Mouse (Mus musculus): ENCODE results near the gene Kif12. TPM values are rescaled to one million over a fixed set of nuclear protein-coding genes. Genes with fewer than 3 reads are reported as not detected.

Kif12 gene
- total RNA-seq, 2 experiments from 2014 or later, result not detected

DNA sequence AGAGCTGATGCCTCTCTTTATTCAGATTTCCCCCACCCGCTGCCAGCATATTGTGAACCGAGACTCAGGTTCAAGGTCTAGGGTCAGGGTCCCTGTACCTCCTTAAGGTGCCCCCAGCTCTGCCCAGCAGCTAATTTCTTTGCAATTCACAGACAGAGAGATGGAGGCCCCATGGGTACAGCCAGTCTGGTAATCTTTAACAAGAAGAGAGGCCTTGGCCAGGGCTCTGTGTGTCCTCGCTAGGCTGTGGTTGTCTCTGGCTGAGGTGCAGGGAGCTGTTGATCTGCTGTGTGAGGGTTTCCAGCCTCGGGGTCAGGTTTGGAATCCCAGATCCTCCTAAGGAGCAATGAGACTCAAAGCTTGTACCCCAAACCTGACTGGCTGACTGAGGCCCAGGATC, 6.3 kb downstream of the Kif12 start:
- DNase-seq, result no peak
- intact Hi-C loops (cut with DNase I), result no loop called here

DNA sequence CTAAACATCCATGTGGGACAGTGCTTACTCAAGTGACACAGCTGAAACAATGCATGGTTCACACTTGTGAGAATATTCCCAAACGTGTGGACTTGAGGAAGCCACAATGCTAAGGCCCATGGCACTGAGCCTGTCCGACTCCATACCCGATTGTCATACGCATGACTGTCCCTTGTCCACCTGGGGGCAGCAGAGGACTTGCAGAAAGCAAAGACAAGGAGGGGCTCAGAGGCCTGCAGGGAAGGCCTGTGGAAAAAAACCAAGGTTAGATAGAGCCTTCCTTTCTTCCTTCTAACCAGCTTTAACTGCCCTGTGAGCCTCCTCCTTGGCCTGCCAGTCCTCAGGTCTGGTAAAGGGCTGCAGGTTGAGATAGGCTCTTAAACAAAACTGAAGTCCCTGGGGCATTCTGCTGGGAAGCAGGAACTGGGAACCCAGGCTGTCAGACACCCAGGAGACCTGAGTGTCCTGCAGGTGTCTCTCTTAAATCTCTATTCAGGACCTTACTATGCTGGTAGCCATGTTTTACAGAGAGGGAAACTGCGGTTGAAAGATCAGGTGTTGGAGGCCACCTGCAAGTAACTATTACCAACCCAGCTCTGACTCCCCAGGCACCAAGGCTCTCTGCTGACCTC, 12.9 kb downstream of the Kif12 start:
- intact Hi-C loops (cut with DNase I), result loop anchor here (1.0 to 2.0 kb wide), 2 partner anchors 148 to 160 kb away; no protein-coding TSS in a partner anchor

DNA sequence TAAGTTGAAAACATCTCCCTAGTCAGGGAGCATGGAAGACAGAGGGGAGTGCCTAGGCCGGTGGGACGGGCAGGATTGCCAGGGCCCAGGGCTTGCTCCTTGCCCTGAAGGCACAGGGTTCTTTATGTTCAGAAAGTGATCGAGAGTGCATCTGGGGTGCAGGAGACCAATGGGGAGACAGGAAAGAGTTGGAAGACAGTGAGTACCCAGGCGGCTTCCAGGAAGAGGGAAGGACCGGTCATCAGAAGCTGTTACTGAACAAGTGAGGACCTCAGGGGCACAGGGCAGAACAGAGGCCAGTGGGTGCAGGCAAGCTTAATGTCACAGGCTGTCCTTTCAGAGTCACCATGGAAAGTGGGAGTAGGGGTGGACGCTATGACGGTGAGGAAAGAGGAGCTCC, 13.7 kb downstream of the Kif12 start:
- DNase-seq, result no peak
- intact Hi-C loops (cut with DNase I), result loop anchor here (2.0 kb wide), 1 partner anchor 149 kb away; no protein-coding TSS in a partner anchor

More for the DNA sequence above, 12.9 kb downstream of the Kif12 start:
- peak; percentile 84 to 92 for DNase-seq

DNA sequence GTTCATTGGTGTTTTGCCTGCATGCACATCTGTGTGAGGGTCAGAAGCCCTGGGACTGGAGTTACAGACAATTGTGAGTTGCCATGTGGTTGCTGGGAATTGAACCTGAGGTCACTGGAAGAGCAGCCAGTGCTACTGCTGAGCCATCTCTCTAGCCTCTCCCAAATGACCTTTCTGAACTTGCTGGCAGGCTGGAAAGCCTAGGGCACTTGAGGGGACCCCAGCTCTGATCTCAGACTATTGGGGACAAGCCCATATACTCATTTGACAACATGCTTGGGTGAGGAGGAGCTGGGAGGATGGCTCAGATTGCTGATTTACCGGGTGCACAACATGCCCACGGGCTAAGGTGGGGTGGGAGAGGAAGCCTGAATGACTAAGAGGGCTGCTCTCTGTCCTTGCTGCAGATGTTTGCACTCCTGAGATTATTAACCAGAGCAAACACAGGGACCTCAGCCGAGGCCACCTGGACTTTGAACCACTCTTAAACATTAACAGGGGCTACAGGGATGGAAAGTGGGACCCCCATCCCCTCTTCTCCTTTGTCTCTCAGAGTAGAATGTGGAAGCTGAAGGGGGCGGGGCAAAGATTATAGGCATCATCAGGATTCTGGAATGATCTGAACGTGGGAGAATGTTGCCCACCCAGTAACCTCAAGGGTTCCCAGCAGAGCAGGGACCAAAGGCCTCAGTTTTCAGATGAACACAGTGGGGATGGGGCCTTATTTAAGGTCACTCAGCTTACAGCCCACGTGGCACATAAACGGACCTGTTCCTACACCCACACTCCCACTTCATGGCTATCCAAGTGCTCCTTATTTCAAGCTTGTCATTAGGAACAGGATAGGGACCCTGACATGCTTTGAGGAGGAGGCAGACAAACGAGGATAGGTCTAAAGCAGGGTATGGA, 15.0 kb downstream of the Kif12 start:
- DNase-seq, result no peak
- intact Hi-C loops (cut with DNase I), result no loop called here

DNA sequence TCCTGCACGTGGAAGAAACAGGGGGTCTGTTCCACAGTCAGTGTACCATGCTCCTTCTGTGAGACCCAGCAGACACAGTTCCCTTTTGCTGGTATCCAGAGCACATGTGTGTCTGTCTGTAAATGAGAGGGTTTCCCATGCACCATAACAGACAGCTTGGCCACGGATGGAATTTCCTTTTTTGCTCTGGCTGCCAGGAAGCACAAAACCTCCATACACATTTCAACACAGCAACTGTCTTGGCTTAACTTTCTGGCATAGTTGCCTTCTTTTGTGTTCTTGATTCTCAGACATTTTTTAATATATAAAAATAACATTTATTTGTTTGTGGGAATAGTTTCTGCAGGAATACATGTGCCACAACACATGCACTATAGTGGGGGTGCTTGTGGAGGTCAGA, 16.3 kb downstream of the Kif12 start:
- intact Hi-C loops (cut with DNase I), result no loop called here
- no peak for DNase-seq

DNA sequence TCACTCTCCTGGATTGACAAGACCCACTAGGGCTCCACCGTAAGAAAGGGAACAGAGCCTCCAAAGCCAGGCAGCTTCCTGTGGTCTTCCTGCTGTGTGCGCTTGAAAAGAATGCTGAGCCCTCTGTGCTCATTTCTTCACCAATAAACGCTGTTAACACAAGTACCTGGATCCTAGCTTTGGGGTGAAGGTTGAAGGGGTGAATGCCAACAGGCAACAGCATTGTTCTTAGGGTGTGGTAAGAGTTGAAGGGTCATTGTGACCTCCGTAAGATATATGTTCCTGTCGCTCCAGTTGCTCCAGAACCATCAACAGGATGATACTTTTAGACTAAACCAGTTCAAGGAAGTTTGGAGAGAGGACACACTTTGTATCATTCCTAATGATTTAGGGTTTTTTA, 17.2 kb downstream of the Kif12 start, which contains the start of gene Ambp:
Ambp (minus strand) TSS at position 101 of the 400 bp plus-strand sequence.
- DNase-seq, result no peak
- intact Hi-C loops (cut with DNase I), result no loop called here

DNA sequence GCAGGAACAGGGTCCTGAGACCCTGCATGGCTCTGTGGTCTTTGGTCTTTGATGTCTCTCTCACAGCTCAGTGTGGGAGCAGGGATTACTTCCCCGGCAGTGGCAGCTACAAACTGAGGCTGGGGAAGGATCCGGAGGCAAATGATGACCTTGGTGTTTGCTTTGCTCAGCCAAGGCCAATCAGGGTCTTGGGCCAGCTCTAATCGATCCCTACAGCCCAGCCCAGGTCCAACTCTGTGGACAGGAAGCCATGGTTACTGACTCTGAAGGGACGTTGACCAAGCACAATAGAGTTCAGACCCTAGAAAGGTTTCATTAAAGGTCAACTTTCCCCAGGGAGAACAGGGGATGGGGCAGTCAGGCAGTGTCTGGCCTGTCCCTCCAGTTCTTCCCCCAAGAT, 17.9 kb downstream of the Kif12 start:
- intact Hi-C loops (cut with DNase I), result no loop called here
- DNase-seq, result no peak

DNA sequence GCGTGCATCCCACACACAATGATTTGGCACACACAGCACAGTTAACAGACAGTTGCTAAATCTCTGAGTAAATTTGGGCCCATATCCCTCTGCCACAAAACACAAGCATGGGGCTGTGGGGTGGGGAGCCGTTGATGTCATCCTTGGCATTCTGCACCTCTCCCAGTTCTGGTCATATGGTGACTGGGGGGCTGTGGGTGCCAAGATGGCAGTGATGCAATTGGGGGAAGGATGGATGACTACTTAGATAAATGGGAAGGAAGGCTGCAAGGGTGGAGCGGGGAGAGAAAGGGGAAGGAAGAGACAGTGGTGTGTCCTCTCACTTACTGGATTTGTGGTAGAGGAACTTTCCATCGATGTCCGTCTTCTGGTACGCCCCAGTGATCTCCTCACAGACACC, 20.8 kb downstream of the Kif12 start:
- intact Hi-C loops (cut with DNase I), result no loop called here
- DNase-seq, result no peak

DNA sequence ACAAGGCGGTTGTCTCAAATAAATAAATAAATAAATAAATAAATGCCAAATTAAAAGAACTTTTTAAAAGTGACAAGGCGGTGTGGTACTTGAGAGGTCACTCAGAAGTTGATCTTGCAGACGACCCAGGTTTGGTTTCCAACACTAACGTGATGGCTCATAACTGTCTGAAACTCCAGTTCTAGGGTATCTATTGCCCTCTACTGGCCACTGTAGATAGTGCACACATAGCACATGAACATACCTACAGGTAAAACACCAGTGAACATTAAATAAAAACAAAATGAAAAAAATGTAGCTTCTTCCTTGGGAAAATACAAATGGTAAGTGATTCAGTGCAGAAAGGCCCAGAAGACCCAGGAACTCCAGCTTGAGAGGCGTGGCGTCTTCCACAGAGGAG, 24.7 kb downstream of the Kif12 start:
- intact Hi-C loops (cut with DNase I), result no loop called here
- no peak for DNase-seq

DNA sequence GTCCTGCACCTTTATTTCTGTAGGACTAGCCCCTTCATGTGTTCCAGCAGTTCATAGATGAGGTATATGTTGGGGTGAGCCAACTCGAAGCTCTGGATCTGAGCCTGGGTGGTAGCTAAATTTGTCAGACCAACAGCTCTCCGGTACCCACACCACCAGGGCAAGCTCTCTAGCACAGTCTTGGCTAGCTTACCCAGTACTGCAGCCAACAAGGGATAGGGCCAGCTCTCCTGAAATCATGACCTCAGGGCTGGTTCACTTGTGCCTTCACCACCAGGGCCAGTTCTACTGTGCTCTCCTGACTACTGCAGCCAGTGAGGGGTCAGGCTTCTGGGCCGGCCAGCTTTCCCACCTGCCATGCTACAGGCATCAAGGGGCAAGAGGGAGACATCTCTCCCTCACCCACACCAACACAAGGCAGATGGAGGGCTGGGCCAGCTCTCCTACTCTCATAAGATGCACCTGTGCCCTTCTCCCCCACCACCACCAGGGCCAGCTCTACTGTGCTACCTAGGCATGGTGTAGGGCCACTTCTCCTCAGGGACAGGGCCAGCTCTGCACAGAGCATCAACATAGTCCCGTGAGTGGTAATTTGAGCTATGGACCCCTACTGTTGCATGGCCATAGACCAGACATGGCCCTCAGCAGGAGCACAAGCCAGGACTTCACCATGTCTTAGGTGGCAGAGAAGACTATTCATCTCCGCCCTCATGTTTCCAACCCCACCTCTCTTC, 41.9 kb downstream of the Kif12 start:
- DNase-seq, result peak; percentile 38 to 71
- intact Hi-C loops (cut with DNase I), result no loop called here

DNA sequence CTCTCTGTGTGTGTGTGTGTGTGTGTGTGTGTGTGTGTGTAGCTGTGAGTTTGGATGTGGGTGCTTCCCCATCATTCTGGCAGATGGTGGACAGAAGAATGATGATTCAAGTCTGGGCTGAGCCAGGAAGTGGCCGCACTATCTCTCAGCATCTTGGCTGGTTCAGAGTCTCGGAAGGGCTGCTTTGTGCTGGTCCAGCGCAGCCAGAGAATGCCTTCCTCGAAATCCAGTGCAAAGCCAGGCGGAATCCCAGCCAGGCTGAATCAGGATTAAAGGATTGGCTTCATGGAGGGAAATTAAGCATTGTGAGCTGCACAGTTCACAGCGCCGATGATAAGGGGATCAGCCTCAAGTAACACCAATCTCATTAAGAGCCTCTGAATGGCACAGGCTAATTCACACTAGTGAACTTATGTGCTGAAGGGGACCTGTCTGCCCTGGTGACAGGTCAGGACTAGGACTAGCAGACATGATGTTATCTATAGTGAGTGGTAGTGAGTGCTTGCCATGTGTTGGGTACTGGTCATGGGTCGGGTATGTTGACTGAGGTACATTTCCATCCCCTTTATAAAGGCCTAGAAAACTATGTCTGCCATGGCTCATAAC, 47.0 kb downstream of the Kif12 start:
- intact Hi-C loops (cut with DNase I), result no loop called here
- no peak for DNase-seq

DNA sequence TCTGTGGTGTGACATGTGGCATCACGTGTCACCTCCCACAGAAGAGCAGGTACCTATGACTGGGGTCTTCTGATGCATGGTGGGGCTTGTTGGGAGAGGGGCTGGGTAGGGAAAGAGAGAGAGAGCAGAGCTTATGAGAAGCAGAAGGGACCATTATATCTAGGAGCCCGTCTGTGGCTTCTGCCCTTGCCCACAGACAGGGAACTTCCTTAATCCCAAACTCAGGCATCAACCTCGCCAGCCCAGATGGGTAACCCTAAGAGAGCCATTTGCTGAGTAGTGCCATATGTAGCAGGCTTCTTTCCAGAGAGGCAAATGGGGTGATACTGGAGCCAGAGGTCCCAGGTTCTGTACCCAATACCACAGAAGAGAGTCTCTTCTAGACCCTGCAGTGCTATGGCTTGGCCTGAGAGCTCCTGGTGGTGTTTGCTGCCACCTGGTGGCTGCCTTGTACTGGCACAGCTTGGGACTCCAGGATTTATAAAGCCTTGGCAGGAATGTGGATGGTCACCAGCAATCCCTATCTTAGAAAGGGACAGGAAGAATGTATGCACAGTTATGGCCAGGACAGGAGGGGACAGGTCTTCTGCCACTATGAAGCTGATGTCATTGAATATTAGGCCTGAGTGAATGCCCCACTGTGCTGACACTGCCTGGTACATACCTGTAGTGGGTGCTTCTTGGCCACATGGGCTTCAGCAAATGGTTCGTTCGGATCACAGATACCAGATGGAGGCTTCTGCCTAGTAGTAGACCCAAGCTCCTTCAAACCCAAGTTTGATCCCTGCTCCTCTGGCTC, 53.1 kb downstream of the Kif12 start:
- intact Hi-C loops (cut with DNase I), result loop anchor here (1.0 to 2.0 kb wide), 4 partner anchors 174 to 338 kb away; no protein-coding TSS in a partner anchor
- peak; percentile 87 to 91 for DNase-seq

Other genes starting within 250 kb of the Kif12 start
- gene Zfp618, start 206.6 kb downstream of the Kif12 start, total RNA-seq (2021), result 1 to 10 TPM; 1.6 to 1.8 TPM
- gene Ambp, start 17.3 kb downstream of the Kif12 start, total RNA-seq (2021), result not detected
- gene Col27a1, start 41.9 kb upstream of the Kif12 start, total RNA-seq (2021), result 1 to 10 TPM; 2.4 to 3.4 TPM
- under 1 TPM; 0.50 to 0.78 TPM for gene Orm1, start 172.4 kb upstream of the Kif12 start, total RNA-seq (2021)
- 1 to 10 TPM in 1 of 2 experiments, under 1 TPM in 1; 0.49 to 1.4 TPM for gene Orm3, start 184.0 kb upstream of the Kif12 start, total RNA-seq (2021)
- under 1 TPM in 1 of 2 experiments, not detected in 1; 0.29 TPM for gene Orm2, start 190.3 kb upstream of the Kif12 start, total RNA-seq (2021)
- 1 to 10 TPM; 4.3 to 6.2 TPM for gene Akna, start 231.2 kb upstream of the Kif12 start, total RNA-seq (2021)

All from heart, postnatal 14 days (tissue).